Mouse (Mus musculus) layer of hippocampus, postnatal 36 days (tissue): ENCODE data around the gene Odf3l2. TPM values are rescaled to one million over a fixed set of nuclear protein-coding genes. Genes with fewer than 3 reads are reported as not detected.
A peak's percentile ranks its signal among the peaks of the same experiment; 100 is the strongest.

Source experiments
- DNase-seq, 2 experiments: peaks; one replicate each; pipeline ENCODE4 v3.0.0; 2022
- total RNA-seq, 2 experiments: library from RNA; stranded (reverse); gene quantifications; 2 replicates each; pipeline ENCODE4 v1.2.3; 2021

The Odf3l2 gene
- total RNA-seq, 2 experiments from 2014 or later, result 0.61 TPM; not detected in 1

DNA sequence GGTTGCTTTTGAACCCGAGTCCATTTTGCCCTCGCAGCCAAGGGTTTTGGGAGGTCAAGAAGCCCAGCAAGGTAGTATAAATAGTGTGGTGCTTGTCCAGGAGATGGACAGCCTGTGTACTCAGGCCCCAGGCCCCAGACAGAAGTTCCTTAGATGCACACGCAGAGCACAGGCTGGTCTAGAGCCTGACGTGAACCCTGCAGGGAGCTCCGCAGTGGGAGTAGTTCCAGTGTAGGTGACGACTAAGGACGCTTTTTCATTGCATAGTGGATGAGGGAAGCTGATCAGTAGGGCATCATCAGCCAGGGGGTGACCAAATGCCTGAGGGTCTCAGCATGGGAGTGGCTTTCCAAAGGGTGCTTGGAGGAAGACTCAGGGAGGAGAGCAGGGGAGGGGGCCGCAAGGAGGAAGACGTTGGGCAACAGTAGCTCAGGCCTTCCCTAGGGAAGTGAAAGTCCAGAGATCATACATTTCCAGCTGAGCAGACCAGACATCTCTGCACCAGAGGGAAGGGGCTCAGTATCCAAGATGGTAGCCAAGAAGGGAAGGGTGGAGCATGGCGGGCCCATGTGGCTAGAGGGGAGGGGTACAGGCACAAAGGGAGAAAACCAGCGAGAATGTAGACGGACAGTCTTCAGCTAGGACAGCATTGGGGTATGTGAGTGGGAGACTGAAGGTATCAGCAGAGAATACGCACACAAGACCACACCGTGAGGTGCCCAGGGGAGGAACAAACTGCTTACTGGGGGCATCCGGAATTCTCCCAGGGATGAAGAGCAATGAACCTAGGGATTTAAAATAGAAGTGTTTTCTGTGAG, 24.7 kb upstream of the Odf3l2 start:
- no peak for DNase-seq

DNA sequence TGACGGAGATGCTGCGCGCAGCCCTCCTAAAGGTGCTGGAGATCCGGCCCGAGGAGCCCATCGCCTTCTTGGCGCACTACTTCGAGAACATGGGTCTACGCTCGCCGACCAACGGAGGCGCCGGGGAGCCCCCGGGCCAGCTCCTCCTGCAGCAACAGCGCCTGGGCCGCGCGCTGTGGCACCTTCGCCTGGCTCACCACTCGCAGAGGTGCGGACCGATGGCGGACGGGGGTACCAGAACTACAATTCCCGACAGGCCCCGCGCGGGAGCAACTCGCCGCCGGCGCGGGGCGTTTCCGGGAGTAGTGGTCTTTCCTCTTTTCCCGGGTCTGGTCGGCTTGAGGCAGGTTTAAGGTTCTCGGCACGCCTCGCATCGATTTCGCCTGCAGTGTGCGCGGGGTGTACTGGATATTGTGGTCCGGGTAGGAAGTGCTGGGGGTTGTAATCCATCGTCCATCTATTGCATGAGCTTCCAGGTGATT, 24.1 kb upstream of the Odf3l2 start:
- peak; percentile 78 to 84 for DNase-seq

DNA sequence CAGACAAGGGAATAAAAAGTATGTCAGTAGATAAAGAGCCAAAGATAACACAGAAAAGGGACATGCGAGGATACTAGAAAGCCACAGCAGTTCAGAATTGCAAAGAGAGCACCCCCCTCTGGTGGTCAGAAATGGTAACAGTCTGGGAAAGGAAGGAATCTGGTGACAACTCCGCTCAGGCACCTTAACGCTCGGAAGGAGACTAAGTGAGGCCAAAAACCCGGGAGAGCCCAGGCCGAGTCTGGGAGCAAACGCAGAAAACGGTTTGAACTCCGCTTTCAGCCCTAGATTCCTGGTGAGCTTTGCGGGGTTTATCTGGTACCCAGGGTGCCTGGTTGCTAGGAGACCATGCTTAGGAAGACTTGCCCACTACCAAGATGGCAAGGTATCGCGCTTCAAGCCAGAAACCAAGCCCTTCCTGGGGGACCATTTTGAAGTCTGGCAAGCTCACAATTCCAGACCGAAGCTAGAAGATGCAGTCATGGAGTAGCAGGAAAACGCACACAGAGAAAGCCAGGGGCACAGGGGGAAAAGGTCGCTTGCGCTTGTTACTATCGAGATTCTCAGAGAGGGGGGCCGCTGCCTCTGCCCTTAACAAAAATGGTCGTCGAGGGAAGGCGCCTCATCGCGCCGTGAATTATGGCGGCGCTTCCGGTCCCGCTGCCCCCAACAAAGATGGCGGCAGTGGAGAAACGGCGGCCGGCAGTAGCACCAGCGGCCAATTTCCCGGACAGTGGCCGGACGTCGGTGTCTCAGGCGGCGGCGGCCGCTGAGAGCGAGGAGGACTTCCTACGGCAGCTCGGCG, 23.4 kb upstream of the Odf3l2 start, which contains the start of gene Tpgs1:
TSS of gene Tpgs1 (plus strand) at position 599 of the 805 bp plus-strand sequence.
- peak; percentile 89 to 92 for DNase-seq

- DNase-seq, result no peak
Observed at GRCm38 (mm10) chr10:79668076-79668475, 22.5 kb upstream of the Odf3l2 start.

DNA sequence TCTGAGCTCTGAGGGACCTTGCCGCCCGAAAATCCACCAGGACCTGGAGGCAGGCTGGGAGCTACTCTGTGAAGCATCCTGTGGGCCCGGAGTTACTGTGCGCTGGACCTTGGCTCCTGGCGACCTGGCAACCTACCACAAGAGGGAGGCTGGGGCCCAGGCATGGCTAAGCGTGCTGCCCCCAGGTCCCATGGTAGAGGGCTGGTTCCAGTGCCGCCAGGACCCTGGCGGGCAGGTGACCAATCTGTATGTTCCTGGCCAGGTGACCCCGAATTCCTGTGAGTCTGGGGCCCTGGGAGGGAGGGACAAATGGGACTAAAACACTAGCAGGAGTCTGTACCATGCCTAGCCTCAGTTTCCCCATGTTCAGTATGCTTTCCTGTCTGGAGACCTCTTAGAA, 21.0 kb upstream of the Odf3l2 start:
- DNase-seq, result no peak

DNA sequence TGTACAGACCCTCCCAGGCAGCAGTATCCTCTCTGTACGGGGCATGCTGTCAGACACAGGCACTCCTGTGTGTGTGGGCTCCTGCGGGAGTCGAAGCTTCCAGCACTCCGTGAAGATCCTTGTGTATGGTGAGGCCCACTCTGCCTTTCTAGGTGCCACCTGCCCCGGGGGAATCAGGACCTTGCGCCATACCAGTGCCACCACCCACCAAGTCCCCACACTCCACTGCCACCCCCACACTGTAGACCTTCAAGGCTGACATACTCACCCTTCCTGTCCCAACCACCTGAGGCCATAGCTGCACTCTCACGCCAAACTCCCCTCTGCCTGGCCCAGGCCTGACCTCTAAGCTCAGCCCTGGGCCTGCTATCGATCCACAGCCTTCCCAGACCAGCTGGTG, 19.5 kb upstream of the Odf3l2 start:
- DNase-seq, result no peak

DNA sequence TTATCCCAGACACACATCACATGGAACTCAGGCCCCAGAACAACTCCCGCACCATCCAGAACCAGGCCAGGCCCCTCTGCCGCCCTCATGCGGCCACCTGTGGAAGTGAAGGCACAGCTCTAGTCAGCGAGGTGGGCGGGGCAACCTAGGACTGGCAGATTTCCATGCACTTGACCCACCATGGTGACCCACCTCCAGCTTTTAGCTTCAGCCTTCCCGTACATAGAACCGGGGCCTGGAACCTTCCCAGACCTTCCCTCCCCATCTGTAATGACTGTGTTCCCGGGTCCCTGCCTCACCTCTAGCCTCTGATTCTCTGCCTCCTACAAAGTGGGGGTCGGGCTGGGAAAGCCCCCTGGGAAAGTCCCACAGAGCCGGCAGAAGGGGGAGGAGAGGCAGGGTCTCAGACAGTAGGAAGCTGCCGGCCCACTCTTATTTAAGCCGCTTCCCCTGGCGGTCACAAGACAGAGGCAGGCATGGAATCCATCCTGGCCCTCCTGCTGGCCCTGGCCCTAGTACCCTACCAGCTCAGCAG, 18.7 kb upstream of the Odf3l2 start, which contains the start of gene Madcam1:
TSS of gene Madcam1 (plus strand) at position 429 of the 535 bp plus-strand sequence.
- DNase-seq, result peak in 1 of 2 experiments; percentile 66

DNA sequence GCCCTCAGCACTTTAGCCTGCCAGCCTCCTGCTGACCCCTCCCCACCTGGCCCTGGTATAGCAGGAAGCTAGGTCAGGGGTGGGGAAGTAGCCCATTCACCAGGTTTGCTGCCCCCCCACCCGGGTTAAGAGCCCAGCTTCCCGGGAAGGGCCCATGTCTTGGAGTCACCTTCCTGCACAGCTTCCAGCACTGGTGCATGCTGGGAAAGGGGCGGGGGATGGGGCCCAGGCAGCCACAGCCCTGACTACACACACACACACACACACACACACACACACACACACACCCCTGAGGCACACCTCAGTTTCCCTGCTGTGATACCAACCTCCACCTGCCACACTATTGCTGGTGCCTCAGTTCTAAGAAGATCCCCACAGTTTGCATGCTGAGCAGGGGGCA, 16.3 kb upstream of the Odf3l2 start:
- DNase-seq, result no peak

DNA sequence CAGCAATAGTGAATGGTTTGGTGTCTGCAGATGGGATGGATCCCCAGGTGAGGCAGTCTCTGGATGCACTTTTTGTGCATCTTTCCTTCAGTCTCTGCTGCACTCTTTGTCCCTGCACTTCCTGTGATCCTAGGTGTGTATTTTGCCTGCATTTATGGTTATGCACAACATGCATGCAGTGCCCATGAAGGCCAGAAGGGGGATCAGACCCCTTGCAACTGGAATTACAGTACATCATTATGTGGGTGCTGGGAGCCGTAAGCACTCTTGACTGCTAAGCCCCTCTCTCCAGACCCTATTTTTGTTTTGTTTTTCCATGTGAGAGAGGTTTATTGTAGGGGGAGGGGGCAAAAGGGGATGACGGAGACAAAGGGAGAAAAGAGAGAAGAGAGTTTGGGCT, 14.8 kb upstream of the Odf3l2 start:
- no peak for DNase-seq

DNA sequence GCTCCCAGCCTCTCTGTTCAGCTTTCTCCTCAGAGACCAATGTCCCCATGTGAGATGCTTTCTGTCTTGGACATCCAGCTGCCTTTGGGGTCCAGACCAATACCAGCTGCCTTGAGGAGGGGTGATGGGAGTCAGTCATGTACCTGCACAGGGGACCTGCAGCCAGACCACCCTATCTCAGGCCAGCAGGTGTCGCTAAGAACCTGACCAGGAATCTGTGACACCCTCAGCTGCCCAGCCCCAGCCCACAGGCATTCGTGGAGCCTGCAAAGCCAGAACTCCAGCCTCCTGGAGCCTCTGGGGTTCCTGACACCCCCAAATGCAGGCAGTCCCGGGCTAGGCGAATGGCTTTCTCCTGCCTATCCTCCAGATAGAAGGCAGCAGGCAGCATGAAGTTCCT, 13.3 kb upstream of the Odf3l2 start:
- no peak for DNase-seq

GRCm38 (mm10) chr10:79654946-79655395, 9.4 kb upstream of the Odf3l2 start:
- DNase-seq, result peak; percentile 62 to 73

GRCm38 (mm10) chr10:79652789-79653188, 7.3 kb upstream of the Odf3l2 start:
- DNase-seq, result no peak

DNA sequence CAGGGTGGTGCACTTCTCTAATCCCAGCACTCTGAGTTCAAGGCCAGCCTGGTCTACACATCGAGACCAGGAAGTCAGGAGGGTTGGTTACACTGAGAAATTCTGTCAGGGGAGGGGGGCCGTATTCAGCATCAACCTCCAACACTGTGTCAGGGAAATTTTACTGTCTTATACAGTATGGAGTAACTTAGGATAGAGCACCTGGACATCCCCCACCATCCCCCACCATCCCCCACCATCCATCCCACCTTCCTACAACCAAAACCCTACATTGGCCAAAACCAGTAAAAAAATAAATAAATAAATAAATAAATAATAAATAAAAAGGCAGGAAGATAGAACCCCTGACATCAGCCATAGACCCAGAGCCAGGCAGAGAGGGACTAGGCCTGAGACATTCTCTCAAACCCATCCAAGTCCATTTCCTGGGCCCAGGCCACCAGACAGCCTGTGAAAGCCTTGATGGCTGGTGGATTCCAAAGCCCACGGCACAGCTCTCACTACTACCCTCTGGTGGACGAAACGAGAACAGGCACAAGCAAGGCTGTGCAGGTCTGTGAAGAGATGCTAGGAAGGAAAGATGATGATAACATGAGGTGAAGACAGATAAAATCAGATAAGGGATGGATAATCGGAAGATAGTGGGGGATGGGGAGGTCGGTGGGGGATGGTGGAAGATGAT, 3.7 kb upstream of the Odf3l2 start:
- DNase-seq, result peak; percentile 66 to 68

DNA sequence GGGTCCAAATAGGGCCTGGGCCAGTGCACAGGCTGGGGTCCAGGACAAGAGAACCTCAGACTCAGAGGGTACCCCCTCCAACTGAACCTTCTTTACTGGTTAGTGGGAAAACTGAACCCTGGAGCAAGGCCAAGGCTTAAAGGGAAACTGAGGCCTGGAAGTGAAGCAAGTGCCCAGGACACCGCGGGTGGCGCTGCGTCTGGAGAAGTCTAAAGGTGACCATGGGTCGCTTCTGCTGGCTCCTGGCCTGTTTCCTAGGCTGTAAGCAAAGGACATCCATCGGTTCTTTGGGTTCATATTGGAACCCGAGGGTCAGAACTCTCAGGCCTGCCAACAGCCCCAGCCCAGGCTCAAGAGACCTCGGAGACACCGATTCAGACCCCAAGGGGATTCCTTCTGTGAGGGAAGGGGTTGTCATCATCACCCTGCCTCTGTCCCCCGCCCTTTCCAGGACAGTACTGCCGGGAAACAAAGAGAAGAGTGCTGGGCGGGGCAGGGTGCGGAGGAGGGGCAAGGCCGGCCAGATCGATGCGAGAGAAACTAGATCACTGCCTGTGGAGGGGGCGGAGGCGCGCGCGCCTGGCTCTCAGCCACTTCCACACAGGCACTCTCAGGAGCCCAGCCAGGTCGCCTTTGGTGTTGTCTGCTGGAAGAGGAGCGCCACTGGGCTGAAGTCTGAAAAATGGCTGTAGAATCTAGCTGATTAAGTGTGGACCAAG, 6.9 kb downstream of the Odf3l2 start:
- peak; percentile 51 to 52 for DNase-seq

DNA sequence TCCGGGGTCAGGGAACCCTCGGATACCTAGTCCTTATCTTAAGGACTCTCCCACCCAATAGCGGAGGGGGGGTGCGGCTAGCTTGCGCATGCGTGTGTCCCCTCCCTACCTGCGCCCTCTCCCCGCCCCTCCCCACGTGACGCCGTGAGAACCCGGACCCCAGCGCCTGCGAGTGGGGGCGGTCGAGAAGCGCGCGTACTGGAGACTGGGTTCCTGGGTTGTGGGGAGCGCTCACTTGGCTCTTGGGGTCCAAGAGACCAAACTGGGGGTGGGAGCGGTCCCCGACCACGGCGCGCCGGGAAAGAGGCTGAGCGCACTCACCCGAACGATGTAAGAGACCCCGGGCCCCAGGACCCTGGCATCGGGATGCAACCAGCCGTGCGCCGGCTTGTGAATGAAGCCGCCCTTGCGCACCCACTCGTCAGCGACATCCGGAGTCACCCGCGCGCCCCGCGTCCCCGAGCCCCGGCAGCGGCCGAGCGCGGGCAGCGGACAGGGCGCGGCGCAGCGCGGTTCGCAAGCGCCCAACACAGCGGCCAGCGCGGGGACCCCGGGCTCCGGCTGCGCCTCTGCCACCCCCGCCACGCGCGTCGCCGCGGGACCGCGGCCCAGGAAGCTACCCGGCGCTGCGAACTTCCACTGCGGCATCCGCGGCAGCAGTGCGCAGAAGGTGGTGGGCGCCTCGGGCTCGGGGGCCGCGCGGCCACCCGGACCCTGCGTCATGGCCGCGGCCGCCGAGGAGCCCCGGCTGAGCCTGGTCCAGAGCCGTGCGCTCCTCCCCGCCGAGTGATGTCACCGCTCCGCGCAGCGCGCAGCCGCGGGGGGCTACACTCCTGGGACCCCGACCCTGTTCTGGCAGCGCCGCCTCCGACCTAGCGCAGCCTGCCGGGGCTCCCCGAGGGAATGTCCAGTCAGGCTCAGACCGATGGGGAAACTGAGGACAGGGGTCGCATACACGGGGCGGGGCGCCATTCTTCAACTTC, 8.1 kb downstream of the Odf3l2 start, which contains the start of gene Shc2:
TSS of gene Shc2 (minus strand) at position 791 of the 983 bp plus-strand sequence.
- DNase-seq, result peak; percentile 82 to 84

GRCm38 (mm10) chr10:79636287-79636686, 9.3 kb downstream of the Odf3l2 start:
- DNase-seq, result no peak

DNA sequence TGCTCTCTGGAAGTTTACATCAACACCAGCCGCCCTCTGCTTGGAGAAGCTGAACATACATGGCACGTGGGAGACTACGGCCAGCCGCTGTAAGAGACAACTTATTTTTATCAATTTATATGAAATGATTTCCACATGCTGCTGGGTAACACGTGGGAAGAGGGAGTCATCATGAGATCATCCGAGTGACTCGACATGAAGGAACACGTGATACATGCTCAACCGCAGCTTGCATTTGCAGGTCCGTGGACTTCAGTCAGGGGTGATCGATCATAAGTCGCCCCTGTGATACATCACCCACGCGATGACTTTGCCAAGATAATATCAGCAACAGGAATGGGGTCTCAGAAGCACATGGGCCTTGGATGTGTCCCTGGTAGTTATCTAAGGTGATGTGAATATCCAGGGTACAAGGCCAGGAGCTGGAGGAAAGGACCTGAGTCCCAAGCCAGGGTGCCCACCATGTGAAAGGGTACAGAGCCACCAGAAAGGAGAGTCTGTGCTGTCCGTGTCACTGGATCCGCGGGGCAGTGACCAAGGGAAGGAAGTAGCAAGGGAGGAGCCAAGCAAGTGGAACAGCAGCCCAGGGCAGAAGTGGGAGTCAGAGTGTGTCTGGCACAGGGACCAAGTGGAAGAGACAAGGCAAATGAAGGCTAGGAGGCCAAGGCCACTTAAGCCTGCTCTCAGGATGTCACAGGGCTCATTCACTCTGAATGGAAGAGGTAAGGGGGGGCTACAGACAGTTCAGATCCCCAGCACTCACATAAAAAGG, 12.3 kb downstream of the Odf3l2 start:
- DNase-seq, result no peak

GRCm38 (mm10) chr10:79631432-79631831, 14.1 kb downstream of the Odf3l2 start:
- peak; percentile 56 to 66 for DNase-seq

DNA sequence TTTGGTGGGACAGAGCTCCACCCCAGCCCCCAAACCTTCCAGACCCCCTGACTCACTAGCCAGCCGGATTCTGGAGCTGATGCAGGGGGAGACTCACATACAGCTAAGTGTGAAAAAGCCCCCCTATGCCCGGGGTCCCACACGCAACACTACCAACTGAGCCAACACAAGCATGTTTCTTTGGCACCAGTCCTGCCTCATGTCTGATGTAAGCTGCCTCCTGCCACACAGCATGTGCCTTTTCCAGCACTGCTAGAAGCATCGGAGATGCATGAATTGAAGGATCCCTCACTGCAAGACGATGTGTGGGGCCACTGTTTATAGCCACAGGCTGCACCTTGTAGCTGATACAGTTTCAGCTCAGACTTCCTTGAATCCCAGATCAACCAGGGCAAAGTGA, 17.2 kb downstream of the Odf3l2 start:
- no peak for DNase-seq
